Mouse (Mus musculus) cerebellum, adult 2 months (tissue): ENCODE data around the gene Rasl10b. TPM values are rescaled to one million over a fixed set of nuclear protein-coding genes. Genes with fewer than 3 reads are reported as not detected.
A peak's percentile ranks its signal among the peaks of the same experiment; 100 is the strongest.

ENCODE experiments used
- DNase-seq, 2 experiments: peaks; one replicate each; pipeline ENCODE4 v3.0.0; 2021
- H3K27ac ChIP-seq: fragments of 200-500 bp; 2 replicates; pipeline ENCODE4 v1.5.1; 2012; ENCODE audit warnings: low read length, control low read depth, inconsistent platforms; ENCODE audit not compliant: insufficient read depth
- H3K27me3 ChIP-seq: fragments of 200-500 bp; 2 replicates; pipeline ENCODE4 v1.6.1; 2012; ENCODE audit warnings: inconsistent platforms, mild to moderate bottlenecking, low read length, moderate library complexity; ENCODE audit not compliant: control insufficient read depth, insufficient read depth
- H3K4me1 ChIP-seq: fragments of 200-500 bp; 2 replicates; pipeline ENCODE4 v1.6.1; 2011; ENCODE audit warnings: low read length; ENCODE audit not compliant: control insufficient read depth, insufficient read depth
- H3K4me3 ChIP-seq: fragments of 200-500 bp; replicated peaks from 2 replicates; pipeline ENCODE3; 2011; ENCODE audit warnings: mild to moderate bottlenecking, low read depth, low read length, control low read depth; ENCODE audit not compliant: insufficient read depth
- CTCF ChIP-seq: fragments of 200-500 bp; IDR thresholded peaks from 2 replicates; pipeline ENCODE4 v1.5.1; 2011; ENCODE audit warnings: low read depth, mild to moderate bottlenecking, control low read depth, low read length, moderate library complexity, borderline replicate concordance; ENCODE audit not compliant: insufficient read depth
- POLR2A ChIP-seq: fragments of 200-500 bp; IDR thresholded peaks from 2 replicates; pipeline ENCODE4 v1.6.1; 2011; ENCODE audit warnings: low read length, control low read depth, borderline replicate concordance; ENCODE audit not compliant: insufficient read depth
- WGBS: fragments of 180-500 bp; shearing (Covaris S2); methylation state at CpG from one replicate; pipeline ENCODE4 v1.1.7; 2018; 5-methylcytosine and 5-hydroxymethylcytosine counted together
- polyA plus RNA-seq: library from polyadenylated mRNA; depleted of rRNA; stranded (reverse); fragments of >200 nt; gene quantifications from 2 replicates; pipeline ENCODE4 v1.2.3, GENCODE M21; 2012

Gene Rasl10b
- polyA plus RNA-seq, 1 experiment = 121 TPM

- no peaks in the 10 kb centered on the region for H3K27me3 ChIP-seq
- H3K4me3 ChIP-seq = no peak overlapping the region
- H3K27ac ChIP-seq = no peak overlapping the region
- TF ChIP-seq POLR2A (no peak), CTCF (no peak)
- WGBS = 35% methylated on average over 6 of the region's 6 CpGs
- DNase-seq = no peak
- peaks cover 18% of the 10 kb centered on the region; the same call in 1 of the 2 replicates for H3K4me1 ChIP-seq
Measured at GRCm38 (mm10) chr11:83394802-83395439, 14.0 kb upstream of the Rasl10b start.

DNA sequence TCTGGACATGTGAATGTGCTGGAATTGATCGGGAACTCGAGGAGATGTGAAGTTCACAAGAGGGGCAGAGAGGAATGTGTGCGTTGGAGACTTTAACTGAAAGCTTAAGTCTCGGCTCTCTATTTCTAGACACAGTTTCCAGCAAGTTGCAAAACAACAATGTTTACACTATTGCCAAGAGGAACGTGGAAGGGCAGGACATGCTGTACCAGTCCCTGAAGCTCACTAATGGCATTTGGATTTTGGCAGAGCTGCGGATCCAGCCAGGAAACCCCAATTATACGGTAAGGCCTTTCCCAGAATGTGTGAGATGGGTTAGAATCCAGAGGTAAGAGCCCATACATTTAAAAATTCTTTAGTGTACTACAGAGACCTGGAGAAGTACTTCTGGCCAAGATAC lies 11.3 kb upstream of the Rasl10b start:
- no peak overlapping the region for H3K27ac ChIP-seq
- no peaks in the 10 kb centered on the region for H3K27me3 ChIP-seq
- 79% methylated on average over 7 of the region's 7 CpGs for WGBS
- no peak overlapping the region for H3K4me3 ChIP-seq
- TF ChIP-seq CTCF (no peak), POLR2A (no peak)
- H3K4me1 ChIP-seq = peaks cover 9% of the 10 kb centered on the region; the same call in 1 of the 2 replicates
- no peak for DNase-seq

DNA sequence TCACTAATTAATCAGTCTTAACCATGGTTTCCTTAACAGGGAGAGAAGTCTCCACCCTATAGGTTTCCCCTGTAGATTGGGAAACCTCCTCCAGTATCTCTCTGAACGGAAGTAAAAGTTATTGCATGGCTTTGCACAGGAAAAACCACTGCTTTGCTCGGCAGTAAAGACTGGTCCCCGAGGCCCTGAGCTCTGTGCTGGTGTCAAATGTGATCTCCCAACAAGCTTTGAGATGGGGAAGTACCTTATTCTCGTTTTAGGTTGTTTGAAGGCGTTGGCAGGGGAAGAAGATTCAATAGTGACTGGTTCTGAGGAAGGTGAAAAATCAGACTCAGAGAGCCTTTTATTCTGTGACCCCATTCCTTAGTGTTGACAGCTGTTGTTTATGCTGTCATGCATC lies 10.2 kb upstream of the Rasl10b start:
- no peaks in the 10 kb centered on the region for H3K27me3 ChIP-seq
- no peak overlapping the region for H3K27ac ChIP-seq
- H3K4me3 ChIP-seq = no peak overlapping the region
- peaks cover 1% of the 10 kb centered on the region; the same call in 1 of the 2 replicates for H3K4me1 ChIP-seq
- DNase-seq = no peak
- TF ChIP-seq CTCF (no peak), POLR2A (no peak)
- WGBS = 78% methylated on average over 5 of the region's 5 CpGs

- Histone ChIP-seq H3K27me3 (no peaks in the 10 kb centered on the region), H3K4me1 (no peaks in the 10 kb centered on the region), H3K4me3 (no peak overlapping the region), H3K27ac (no peak overlapping the region)
- 89% methylated on average over 7 of the region's 7 CpGs for WGBS
- no peak for TF ChIP-seq CTCF
- TF ChIP-seq POLR2A = no peak
- no peak for DNase-seq
Measured at GRCm38 (mm10) chr11:83403787-83404186, 5.2 kb upstream of the Rasl10b start.

DNA sequence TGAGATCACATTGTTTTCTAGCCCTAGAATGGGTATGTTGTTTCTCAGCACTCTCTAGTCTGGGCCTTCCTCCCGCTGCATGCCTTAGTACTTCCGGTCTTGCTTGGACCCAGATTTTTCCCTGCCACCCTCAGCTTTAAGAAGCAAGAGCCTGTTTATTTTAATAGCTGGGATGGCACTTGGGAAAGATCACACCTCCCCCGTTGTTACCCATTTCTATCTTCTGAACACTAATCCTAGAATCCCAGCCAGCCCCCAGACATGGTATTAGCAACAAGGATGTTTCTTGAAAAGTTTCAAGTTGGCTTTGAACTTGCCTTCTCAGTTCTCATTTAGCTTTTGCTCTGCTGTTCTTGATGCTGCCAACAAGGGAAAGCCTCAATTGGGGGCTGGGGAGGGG lies 2.5 kb upstream of the Rasl10b start:
- DNase-seq = no peak
- 79% methylated on average over 3 of the region's 3 CpGs for WGBS
- no peak overlapping the region for H3K4me3 ChIP-seq
- TF ChIP-seq CTCF = no peak
- no peak for TF ChIP-seq POLR2A
- H3K27me3 ChIP-seq = no peaks in the 10 kb centered on the region
- H3K4me1 ChIP-seq = no peaks in the 10 kb centered on the region; the same call in 1 of the 2 replicates
- H3K27ac ChIP-seq = no peak overlapping the region

- Histone ChIP-seq H3K4me1 (peaks cover 6% of the 10 kb centered on the region), H3K27ac (no peak overlapping the region), H3K4me3 (no peak overlapping the region), H3K27me3 (no peaks in the 10 kb centered on the region)
- TF ChIP-seq POLR2A (no peak), CTCF (no peak)
- 51% methylated on average over 8 of the region's 8 CpGs for WGBS
- no peak for DNase-seq
Measured at GRCm38 (mm10) chr11:83408242-83408641, 695 bp upstream of the Rasl10b start.

GRCm38 (mm10) chr11:83409792-83410291 lies 905 bp downstream of the Rasl10b start:
- Histone ChIP-seq H3K27me3 (no peaks in the 10 kb centered on the region), H3K4me1 (peaks cover 11% of the 10 kb centered on the region), H3K27ac (peak overlapping the region; percentile 75), H3K4me3 (peak overlapping the region; percentile 87)
- TF ChIP-seq CTCF (no peak), POLR2A (no peak)
- 2% methylated on average over 40 of the region's 40 CpGs for WGBS
- DNase-seq = peak; percentile 51 to 69

GRCm38 (mm10) chr11:83410510-83410909 lies 1.6 kb downstream of the Rasl10b start:
- peak overlapping the region; percentile 75 for H3K27ac ChIP-seq
- no peak for TF ChIP-seq POLR2A
- no peak for TF ChIP-seq CTCF
- no peaks in the 10 kb centered on the region for H3K27me3 ChIP-seq
- H3K4me3 ChIP-seq = peak overlapping the region; percentile 87
- H3K4me1 ChIP-seq = peaks cover 11% of the 10 kb centered on the region
- WGBS = 8% methylated on average over 6 of the region's 6 CpGs
- DNase-seq = peak in 1 of 2 experiments; percentile 50
